Mouse (Mus musculus) Patski (cell line): ENCODE data around the gene Ccdc85a. TPM values are rescaled to one million over a fixed set of nuclear protein-coding genes. Genes with fewer than 3 reads are reported as not detected.

Experiments
- ATAC-seq: fragments of 100-300 bp; one replicate; pipeline ENCODE4 v1.8.0; 2021
- CTCF ChIA-PET: fragments of 350-600 bp; sonication (Branson Sonifier 250); formaldehyde crosslinking; loops from one replicate; lab custom pipeline; 2022; ENCODE audit warnings: inconsistent platforms; lab: Charles Lee
- POLR2A ChIA-PET: fragments of 350-600 bp; sonication (Branson Sonifier 250); formaldehyde crosslinking; loops from one replicate; lab custom pipeline; 2022; ENCODE audit warnings: antibody characterized with exemption, inconsistent platforms; lab: Charles Lee
- DNase-seq: peaks from one replicate; pipeline ENCODE4 v3.0.0-alpha.2; 2011; ENCODE audit warnings: low read depth, low spot score
- H3K27me3 ChIP-seq: fragments of 371-371 bp; one replicate; pipeline ENCODE4 v1.5.1; 2021
- CTCF ChIP-seq: fragments of 100-300 bp; IDR thresholded peaks from one replicate; pipeline ENCODE4 v1.5.1; 2021
- in situ Hi-C: fragments of 300-500 bp; cut with MboI; formaldehyde crosslinking; loops from 3 replicates; pipeline ENCODE4 v1.11.1; 2018; ENCODE audit warnings: low pct_unique_long_range_greater_than_20kb, mixed read lengths
- polyA plus RNA-seq: library from polyadenylated mRNA; unstranded; gene quantifications from one replicate; pipeline ENCODE4 v1.2.3, GENCODE M21; 2021

Ccdc85a gene
- polyA plus RNA-seq, 1 experiment from 2014 or later, result 0.09 TPM

DNA sequence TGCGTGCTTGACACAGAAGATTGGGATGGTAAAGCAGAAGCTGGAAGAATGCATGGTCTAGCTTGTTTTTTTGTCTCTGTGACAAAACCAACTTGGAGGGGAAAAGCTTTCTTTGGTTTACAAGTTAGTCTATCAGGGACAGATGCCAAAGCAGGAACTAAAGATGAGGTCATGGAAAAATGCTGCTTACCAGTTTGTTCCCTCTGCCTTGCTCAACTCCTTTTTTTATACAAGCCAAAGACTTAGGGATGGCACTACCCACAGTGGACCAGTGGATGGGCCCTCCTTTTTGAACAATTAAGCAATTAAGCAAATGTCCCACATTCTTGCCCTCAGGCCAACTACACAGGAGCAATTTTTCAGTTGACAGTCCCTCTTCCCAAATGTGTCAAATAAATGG is 42.8 kb downstream of the Ccdc85a start:
- DNase-seq, result no peak
- ChIA-PET CTCF (no interaction called here), POLR2A (no interaction called here)
- TF ChIP-seq CTCF, result no peak
- no peak for ATAC-seq
- in situ Hi-C loops, result no loop called here
- H3K27me3 ChIP-seq, result no peaks in the 10 kb centered on the region

DNA sequence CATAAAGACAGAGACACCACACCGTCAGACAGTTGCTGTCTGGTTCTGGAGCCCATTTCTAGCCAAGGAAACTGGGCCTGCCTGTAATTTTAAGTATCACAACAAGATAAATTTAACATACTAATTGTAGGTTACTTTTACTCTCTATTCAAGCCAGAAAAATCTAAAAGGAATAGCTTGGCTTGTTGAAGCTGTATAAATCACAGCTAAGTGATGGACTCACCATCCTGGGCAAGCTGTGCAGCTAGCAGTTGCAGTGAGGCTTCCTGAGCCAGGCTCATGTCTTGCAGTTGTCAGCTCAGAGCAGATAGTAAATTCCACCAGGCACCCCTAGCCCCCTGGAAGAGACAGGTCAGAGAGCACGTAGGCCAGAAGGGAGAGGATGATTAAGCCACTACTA is 50.8 kb downstream of the Ccdc85a start:
- TF ChIP-seq CTCF, result no peak
- ChIA-PET POLR2A (no interaction called here), CTCF (no interaction called here)
- in situ Hi-C loops, result no loop called here
- no peaks in the 10 kb centered on the region for H3K27me3 ChIP-seq
- DNase-seq (no peak), ATAC-seq (no peak)

DNA sequence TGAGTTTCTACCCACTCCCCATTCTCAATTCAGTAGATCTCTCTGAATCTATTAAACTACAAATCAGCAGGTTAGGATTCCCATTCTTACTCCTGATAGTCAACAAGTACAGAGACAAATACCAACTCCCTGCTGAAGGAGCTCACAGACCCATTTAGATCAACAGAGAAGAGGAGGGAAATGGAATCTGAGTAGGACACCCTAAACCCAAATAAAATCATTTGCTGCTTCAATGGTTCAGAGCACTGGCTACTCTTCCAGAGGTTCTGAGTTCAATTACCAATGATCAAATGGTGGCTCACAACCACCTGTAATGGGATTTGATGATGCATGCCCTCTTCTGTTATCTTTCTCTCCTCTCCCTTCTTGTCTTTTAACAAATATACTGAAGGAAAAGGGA is 82.9 kb downstream of the Ccdc85a start:
- DNase-seq (no peak), ATAC-seq (no peak)
- in situ Hi-C loops, result no loop called here
- H3K27me3 ChIP-seq, result no peaks in the 10 kb centered on the region
- no peak for TF ChIP-seq CTCF
- CTCF ChIA-PET, result no interaction called here
- POLR2A ChIA-PET, result no interaction called here

DNA sequence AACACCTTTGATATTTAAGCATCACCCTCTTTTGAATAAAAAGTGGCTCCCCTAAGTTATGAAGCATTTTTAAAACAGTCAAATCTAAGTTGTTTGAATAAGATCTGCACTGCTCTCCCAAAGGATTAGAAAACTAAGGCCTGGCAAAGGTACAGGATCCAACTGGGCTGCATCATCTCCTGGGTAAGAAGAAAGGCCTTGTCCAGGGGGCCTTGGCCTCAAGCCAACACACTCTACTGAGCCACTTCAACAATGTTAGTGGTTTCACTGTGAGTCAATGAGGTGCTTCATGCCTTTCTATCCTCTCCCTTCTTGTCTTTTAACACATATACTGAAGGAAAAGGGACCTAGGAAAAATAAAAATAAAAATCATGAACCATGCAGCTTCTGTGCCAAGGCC is 87.1 kb downstream of the Ccdc85a start:
- TF ChIP-seq CTCF, result no peak
- no peaks in the 10 kb centered on the region for H3K27me3 ChIP-seq
- ATAC-seq, result no peak
- CTCF ChIA-PET, result no interaction called here
- POLR2A ChIA-PET, result no interaction called here
- DNase-seq, result no peak
- in situ Hi-C loops, result no loop called here

DNA sequence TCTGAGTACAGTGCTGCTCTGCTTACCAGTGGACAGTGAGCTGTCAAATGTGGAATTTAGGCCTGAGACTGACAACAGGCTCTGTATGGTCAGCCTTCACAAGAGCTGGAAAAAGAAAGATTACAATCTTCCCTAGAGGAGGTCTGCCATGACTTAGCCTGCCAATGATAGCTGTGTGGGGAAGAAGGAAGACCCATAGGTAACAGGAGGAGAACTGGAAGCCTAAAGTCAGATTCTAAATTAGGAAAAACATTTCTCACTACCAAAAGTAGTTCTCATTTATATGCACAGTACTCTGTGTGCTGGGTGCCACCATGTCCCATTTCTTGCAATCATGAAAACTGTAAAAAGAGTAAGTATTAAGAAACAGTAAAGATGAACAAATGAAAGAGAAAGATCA is 90.8 kb downstream of the Ccdc85a start:
- H3K27me3 ChIP-seq, result no peaks in the 10 kb centered on the region
- no peak for ATAC-seq
- ChIA-PET POLR2A (interaction anchor here (0.6 kb wide), 1 partner anchor 492 kb away, joined by 3 read pairs; no protein-coding TSS in a partner anchor), CTCF (no interaction called here)
- no peak for TF ChIP-seq CTCF
- DNase-seq, result no peak
- in situ Hi-C loops, result no loop called here

DNA sequence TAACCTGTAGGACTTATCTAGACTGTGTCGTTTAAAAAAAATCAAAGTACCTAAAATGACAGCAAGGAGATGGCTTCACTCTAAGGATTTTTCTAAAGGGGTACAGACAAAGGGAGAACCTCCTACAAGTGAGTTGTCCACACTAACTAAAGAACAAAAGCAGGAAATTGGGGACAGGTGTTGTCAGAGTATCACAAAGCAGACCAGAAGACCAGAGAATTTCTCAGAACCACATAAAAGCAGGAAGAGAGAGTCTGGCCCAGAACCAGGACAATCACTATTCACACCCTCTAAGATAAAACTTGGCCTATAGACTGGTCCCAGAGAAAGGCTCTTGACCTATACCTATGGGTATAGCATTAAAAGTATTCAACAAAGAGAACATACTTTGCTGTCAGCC is 92.8 kb downstream of the Ccdc85a start:
- H3K27me3 ChIP-seq, result no peaks in the 10 kb centered on the region
- no peak for DNase-seq
- POLR2A ChIA-PET, result no interaction called here
- CTCF ChIA-PET, result no interaction called here
- no peak for TF ChIP-seq CTCF
- ATAC-seq, result no peak
- in situ Hi-C loops, result no loop called here

DNA sequence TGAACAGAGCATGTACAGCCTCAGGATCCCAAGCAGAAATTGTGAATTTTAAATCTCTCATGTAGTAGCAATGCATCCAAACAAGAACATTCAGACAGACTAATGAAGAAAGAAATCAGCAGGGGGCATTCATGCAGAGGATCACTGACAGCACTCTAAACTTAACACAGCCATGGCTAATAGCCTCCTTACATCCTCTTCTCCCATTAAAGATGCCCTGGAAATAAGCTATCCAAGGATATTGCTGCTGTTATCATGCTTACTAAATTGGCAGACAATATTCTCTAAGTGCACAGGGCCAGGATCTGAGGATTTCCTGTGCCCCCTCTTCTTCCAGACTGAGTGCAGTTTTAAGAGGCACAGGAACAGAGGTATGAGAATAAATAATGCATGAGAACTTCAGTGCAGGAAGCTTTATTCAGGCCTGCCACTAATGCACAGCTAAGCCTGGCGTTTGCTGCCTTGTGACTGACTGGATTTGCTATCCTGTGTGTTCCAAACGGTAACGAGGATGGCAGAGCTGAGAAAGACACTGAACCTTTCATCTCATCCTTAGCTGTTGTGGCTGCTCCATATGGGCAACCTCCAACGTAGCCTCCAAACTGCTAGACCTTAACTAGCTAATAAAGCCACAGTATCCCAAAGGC is 99.9 kb downstream of the Ccdc85a start:
- POLR2A ChIA-PET, result no interaction called here
- TF ChIP-seq CTCF, result no peak

DNA sequence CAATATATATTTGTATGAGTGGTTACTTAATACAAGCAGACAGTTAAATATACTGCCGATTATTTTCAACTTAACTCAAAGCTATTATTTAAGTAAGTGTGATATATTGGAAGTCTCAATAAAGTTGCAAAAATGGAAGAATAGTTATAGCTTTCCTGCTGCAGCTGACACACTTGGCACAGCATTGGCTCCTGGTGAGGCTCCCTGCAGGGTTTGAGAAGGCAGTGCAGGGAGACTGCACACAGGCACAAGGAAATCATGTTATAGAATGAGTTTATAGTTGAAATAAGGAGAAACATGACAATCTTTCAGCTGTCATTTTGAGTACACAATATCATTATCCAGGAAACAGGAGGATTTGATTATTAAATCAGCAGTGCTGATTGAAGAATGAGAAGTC is 107.0 kb downstream of the Ccdc85a start:
- ChIA-PET POLR2A (no interaction called here), CTCF (interaction anchor here (1.0 kb wide), 1 partner anchor 12 kb away, joined by 3 read pairs; no protein-coding TSS in a partner anchor)
- ATAC-seq (no peak), DNase-seq (no peak)
- in situ Hi-C loops, result no loop called here
- TF ChIP-seq CTCF, result no peak
- H3K27me3 ChIP-seq, result no peaks in the 10 kb centered on the region

More for the DNA sequence above, 99.9 kb downstream of the Ccdc85a start:
- in situ Hi-C loops, result no loop called here
- H3K27me3 ChIP-seq, result no peaks in the 10 kb centered on the region
- no peak for ATAC-seq
- CTCF ChIA-PET, result no interaction called here
- DNase-seq, result no peak

DNA sequence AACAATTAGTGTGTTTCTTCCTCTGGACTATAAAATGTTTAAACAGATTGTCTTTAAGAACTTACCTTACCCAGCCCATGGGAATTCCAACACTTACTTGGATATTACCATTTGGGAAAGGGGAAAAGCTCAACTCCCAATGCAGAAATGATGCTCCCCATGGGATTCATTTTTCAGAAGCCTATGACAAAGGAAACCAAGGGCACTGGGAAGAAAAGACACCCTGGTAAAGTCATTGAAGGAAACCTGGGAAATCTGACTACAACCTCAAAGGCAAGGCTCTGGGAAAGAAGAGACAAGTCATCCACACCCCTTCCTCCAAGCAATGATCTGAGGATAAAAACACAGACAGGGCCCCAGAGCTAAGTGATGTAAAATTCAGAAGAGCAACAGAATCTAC is 118.4 kb downstream of the Ccdc85a start:
- DNase-seq (no peak), ATAC-seq (no peak)
- ChIA-PET POLR2A (no interaction called here), CTCF (no interaction called here)
- TF ChIP-seq CTCF, result no peak
- in situ Hi-C loops, result no loop called here
- H3K27me3 ChIP-seq, result peaks cover 13% of the 10 kb centered on the region

DNA sequence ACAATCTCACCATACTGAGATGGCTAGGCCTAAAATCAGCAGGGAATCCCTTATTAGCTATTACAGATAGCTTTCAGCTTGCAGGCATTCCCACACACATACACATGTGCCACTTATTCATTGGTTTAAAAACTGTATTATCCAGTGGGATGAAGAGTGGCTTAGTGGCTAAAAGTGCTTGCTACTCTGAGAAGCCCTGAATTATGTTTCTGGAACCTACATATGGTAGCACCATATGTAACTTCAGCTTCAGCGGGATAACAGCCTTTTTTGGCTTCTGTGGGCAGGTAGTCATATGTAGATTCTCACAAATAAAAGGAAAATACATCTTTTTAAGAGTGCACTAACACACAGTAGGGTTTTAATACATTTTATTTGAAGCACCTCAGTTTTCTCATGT is 119.2 kb downstream of the Ccdc85a start:
- DNase-seq (no peak), ATAC-seq (no peak)
- POLR2A ChIA-PET, result no interaction called here
- TF ChIP-seq CTCF, result no peak
- CTCF ChIA-PET, result no interaction called here
- in situ Hi-C loops, result no loop called here
- peaks cover 12% of the 10 kb centered on the region for H3K27me3 ChIP-seq

DNA sequence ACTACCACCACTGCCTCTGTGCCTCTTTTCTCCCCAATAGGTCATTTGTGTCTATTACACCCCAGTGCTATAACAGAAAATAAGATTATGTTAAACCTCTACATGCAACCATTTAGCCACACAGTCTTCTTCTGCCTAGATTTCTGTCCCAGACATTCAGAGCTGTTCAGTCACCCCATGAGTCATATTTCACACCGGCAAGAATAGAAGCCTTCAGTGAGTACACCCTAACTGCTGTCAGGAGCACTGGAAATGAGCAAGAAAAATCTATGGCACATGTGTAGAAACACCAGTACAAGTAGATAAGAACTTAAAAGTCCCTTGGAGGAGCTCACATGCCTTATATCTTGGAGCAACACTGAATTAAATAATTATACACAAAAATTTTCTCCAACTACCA is 125.0 kb downstream of the Ccdc85a start:
- CTCF ChIA-PET, result no interaction called here
- in situ Hi-C loops, result no loop called here
- DNase-seq (no peak), ATAC-seq (no peak)
- POLR2A ChIA-PET, result no interaction called here
- TF ChIP-seq CTCF, result no peak
- peaks cover 2% of the 10 kb centered on the region for H3K27me3 ChIP-seq

DNA sequence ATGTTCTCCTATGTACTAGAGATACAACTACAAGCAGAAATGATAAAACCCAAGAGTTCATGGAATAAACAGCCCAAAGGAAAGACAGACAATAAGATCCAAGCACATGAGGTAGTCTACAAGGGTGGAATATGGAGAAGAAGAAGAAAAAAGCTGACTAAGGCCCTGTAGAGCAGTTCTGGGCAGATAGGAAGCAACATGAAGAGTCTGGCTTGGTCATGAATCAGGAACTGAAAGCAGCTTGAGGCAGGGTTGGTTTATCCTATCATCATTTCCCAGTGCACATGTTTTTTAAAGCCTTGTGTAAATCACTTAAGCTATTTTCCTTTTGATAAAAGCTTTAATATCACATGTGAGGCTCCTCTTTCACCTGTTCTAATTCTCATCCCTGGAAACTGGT is 144.2 kb downstream of the Ccdc85a start:
- no peak for TF ChIP-seq CTCF
- ATAC-seq (no peak), DNase-seq (no peak)
- POLR2A ChIA-PET, result no interaction called here
- CTCF ChIA-PET, result interaction anchor here (0.7 kb wide), 1 partner anchor 13 kb away, joined by 3 read pairs; no protein-coding TSS in a partner anchor
- in situ Hi-C loops, result no loop called here
- no peaks in the 10 kb centered on the region for H3K27me3 ChIP-seq
